Mouse (Mus musculus) heart, embryonic 11.5 days (tissue): Measurements from ENCODE around the gene Zfpm1. TPM values are rescaled to one million over a fixed set of nuclear protein-coding genes. Genes with fewer than 3 reads are reported as not detected.

Experiments used
- ATAC-seq: fragments of 200-750 bp; cut with Nextera tagmentation; replicated peaks from 2 replicates; pipeline ENCODE4 v1.8.0; 2017; ENCODE audit warnings: moderate library complexity; ENCODE audit not compliant: insufficient number of reproducible peaks, low FRiP score, low TSS enrichment
- H3K27ac ChIP-seq: fragments of 300-500 bp; sonication (generic); 2 replicates; pipeline ENCODE4 v1.5.1; 2014; ENCODE audit warnings: mild to moderate bottlenecking, low read depth, low read length
- H3K27me3 ChIP-seq: fragments of 300-500 bp; sonication (generic); 2 replicates; pipeline ENCODE4 v1.6.1; 2014; ENCODE audit warnings: mild to moderate bottlenecking, low read length, mixed read lengths; ENCODE audit not compliant: control insufficient read depth, insufficient read depth
- H3K36me3 ChIP-seq: fragments of 300-500 bp; sonication (generic); 2 replicates; pipeline ENCODE4 v1.6.1; 2014; ENCODE audit warnings: mild to moderate bottlenecking, low read length, moderate library complexity, mixed read lengths; ENCODE audit not compliant: control insufficient read depth, insufficient read depth
- H3K4me1 ChIP-seq: fragments of 300-500 bp; sonication (generic); 2 replicates; pipeline ENCODE4 v1.6.1; 2014; ENCODE audit warnings: low read length; ENCODE audit not compliant: control insufficient read depth, insufficient read depth
- H3K4me2 ChIP-seq: fragments of 300-500 bp; sonication (generic); 2 replicates; pipeline ENCODE4 v1.6.1; 2014; ENCODE audit warnings: mild to moderate bottlenecking, moderate library complexity
- H3K4me3 ChIP-seq: fragments of 300-500 bp; sonication (generic); 2 replicates; pipeline ENCODE4 v1.5.1; 2014; ENCODE audit warnings: low read depth, low read length
- H3K9ac ChIP-seq: fragments of 300-500 bp; sonication (generic); 2 replicates; pipeline ENCODE4 v1.6.1; 2014; ENCODE audit warnings: mild to moderate bottlenecking, low read depth, low read length, moderate library complexity
- H3K9me3 ChIP-seq: fragments of 300-500 bp; sonication (generic); replicated peaks from 2 replicates; pipeline ENCODE4 v1.6.1; 2016; ENCODE audit warnings: low read length; ENCODE audit not compliant: control insufficient read depth
- WGBS: fragments of 180-500 bp; shearing (Covaris S2); extraction: QIAGEN DNeasy Blood & Tissue Kit; methylation state at CpG from one replicate; pipeline ENCODE4 v1.1.7; 2014; ENCODE audit not compliant: insufficient replicate concordance; 5-methylcytosine and 5-hydroxymethylcytosine counted together
- polyA plus RNA-seq: library from polyadenylated mRNA; unstranded; fragments of >200 nt; fragmentation: Nextera tagmentation; extraction: Ambion mirVana; gene quantifications from 2 replicates; pipeline ENCODE4 v1.2.1, GENCODE M21; 2014

Zfpm1 gene
- polyA plus RNA-seq = 6.9 and 7.9 TPM in 2 replicates

- under 1% methylated on average over 38 of the region's 60 CpGs for whole genome bisulfite sequencing
- Histone ChIP-seq H3K27ac (peak within 1 kb of the TSS; percentile 92), H3K9me3 (no peaks in the 10 kb centered on the region), H3K4me2 (peak within 1 kb of the TSS; percentile 99), H3K4me1 (peaks cover 42% of the 10 kb centered on the region), H3K27me3 (0 out of 2 replicates have a peak, but pooled peaks cover 5% of the 10 kb centered on the region), H3K4me3 (peak within 1 kb of the TSS; percentile 97), H3K9ac (peak within 1 kb of the TSS; percentile 93), H3K36me3 (no peaks in the 10 kb centered on the region)
- ATAC-seq = no peak
These were observed at the start of gene Zfpm1 for GRCm38 (mm10) chr8:122282035-122282358. TSS of gene Zfpm1 (plus strand) at chr8:122282141.

- Histone ChIP-seq H3K4me1 (peaks cover 34% of the 10 kb centered on the region), H3K36me3 (no peaks in the 10 kb centered on the region), H3K9me3 (no peaks in the 10 kb centered on the region), H3K27me3 (peaks cover 23% of the 10 kb centered on the region), H3K27ac (no peak overlapping the region), H3K4me2 (no peak overlapping the region), H3K4me3 (no peak overlapping the region), H3K9ac (no peak overlapping the region)
- WGBS = 24% methylated on average over 11 of the region's 11 CpGs
- ATAC-seq = no peak
These were observed 47.9 kb upstream of the Zfpm1 start for GRCm38 (mm10) chr8:122234055-122234454.

DNA sequence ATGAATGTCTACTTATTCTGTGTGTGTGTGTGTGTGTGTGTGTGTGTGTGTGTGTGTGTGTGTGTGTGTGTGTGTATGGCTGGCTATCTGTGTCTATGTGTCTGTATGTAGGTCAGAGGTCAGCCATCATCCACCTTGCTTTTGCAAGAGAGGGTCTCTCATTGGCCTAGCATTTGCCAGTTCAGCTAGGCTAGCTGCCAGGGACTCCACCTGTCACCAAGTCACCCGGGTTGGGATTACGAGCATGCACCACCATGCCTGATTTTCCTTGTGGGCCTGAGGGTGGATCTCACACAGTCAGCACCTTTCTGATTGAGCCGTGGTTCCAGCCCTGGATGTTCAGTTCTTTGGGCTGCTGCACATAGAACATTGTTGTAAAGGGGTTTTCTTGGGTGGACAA, 45.4 kb upstream of the Zfpm1 start:
- peaks cover 9% of the 10 kb centered on the region; the same call in 1 of the 2 replicates for H3K27me3 ChIP-seq
- H3K9ac ChIP-seq = no peak overlapping the region
- H3K4me3 ChIP-seq = no peak overlapping the region
- no peaks in the 10 kb centered on the region for H3K36me3 ChIP-seq
- 68% methylated on average over 3 of the region's 3 CpGs for WGBS
- ATAC-seq = no peak
- H3K9me3 ChIP-seq = no peaks in the 10 kb centered on the region
- no peak overlapping the region for H3K4me2 ChIP-seq
- H3K4me1 ChIP-seq = peaks cover 26% of the 10 kb centered on the region
- no peak overlapping the region for H3K27ac ChIP-seq

- Histone ChIP-seq H3K9ac (no peak overlapping the region), H3K27ac (no peak overlapping the region), H3K4me3 (no peak overlapping the region), H3K36me3 (no peaks in the 10 kb centered on the region), H3K4me1 (peaks cover 18% of the 10 kb centered on the region), H3K9me3 (no peaks in the 10 kb centered on the region), H3K4me2 (no peak overlapping the region), H3K27me3 (peaks cover 3% of the 10 kb centered on the region; the same call in 1 of the 2 replicates)
- no peak for ATAC-seq
- WGBS = 73% methylated on average over 11 of the region's 11 CpGs
These were observed 43.7 kb upstream of the Zfpm1 start for GRCm38 (mm10) chr8:122238225-122238624.

GRCm38 (mm10) chr8:122238731-122239130, 43.2 kb upstream of the Zfpm1 start:
- Histone ChIP-seq H3K4me1 (peaks cover 17% of the 10 kb centered on the region), H3K27ac (no peak overlapping the region), H3K4me3 (no peak overlapping the region), H3K36me3 (no peaks in the 10 kb centered on the region), H3K9ac (no peak overlapping the region), H3K27me3 (peaks cover 3% of the 10 kb centered on the region; the same call in 1 of the 2 replicates), H3K9me3 (no peaks in the 10 kb centered on the region), H3K4me2 (no peak overlapping the region)
- no peak for ATAC-seq
- 73% methylated on average over 8 of the region's 8 CpGs for WGBS

DNA sequence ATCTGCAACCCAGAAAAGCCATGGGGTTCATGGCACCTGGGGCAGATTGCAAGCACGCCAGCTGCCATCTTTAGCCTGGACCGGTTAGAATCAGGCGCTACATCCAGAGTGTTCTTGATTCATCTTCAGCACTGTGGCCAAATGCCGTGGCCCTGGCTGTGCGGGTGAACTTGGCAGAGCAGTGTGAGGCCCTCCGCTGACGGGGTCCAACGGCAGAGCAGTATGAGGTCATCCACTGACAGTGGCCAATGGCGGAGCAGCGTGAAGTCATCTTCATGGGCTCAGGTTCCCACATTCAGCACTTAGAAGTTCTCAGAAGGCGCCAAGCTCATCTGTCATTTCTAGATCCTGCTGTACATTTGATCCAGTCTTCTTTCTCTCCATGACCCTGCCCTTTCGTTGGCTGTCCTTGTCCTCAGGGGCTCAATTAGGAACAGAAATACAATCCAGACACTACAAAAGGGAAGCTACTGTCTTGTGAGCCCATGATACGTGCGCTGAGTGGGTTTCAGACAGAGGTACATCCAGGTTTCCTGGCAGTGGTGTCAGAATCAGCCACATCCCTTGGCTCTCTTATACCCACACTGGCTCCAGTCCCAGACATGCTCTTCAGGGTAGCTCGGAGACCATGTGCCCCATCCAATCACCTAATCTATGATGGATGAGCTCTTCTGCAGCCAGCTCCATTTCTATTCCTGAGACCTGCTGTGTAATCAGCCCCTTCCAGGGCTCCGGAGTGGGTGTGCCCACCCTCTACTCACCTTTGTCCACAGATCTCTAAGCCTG, 41.5 kb upstream of the Zfpm1 start:
- H3K4me2 ChIP-seq = no peak overlapping the region
- WGBS = 86% methylated on average over 16 of the region's 16 CpGs
- peaks cover 13% of the 10 kb centered on the region for H3K4me1 ChIP-seq
- no peak overlapping the region for H3K27ac ChIP-seq
- no peak overlapping the region for H3K9ac ChIP-seq
- ATAC-seq = no peak
- H3K4me3 ChIP-seq = no peak overlapping the region
- no peaks in the 10 kb centered on the region for H3K27me3 ChIP-seq
- H3K9me3 ChIP-seq = no peaks in the 10 kb centered on the region
- no peaks in the 10 kb centered on the region for H3K36me3 ChIP-seq

- Histone ChIP-seq H3K27me3 (no peaks in the 10 kb centered on the region), H3K9me3 (no peaks in the 10 kb centered on the region), H3K4me3 (no peak overlapping the region), H3K36me3 (no peaks in the 10 kb centered on the region), H3K4me1 (peaks cover 20% of the 10 kb centered on the region), H3K27ac (no peak overlapping the region), H3K4me2 (no peak overlapping the region), H3K9ac (no peak overlapping the region)
- no peak for ATAC-seq
- WGBS = 68% methylated on average over 4 of the region's 4 CpGs
These were observed 38.6 kb upstream of the Zfpm1 start for GRCm38 (mm10) chr8:122243310-122243709.

GRCm38 (mm10) chr8:122245161-122245560, 36.8 kb upstream of the Zfpm1 start:
- Histone ChIP-seq H3K9ac (no peak overlapping the region), H3K27me3 (0 out of 2 replicates have a peak, but pooled peaks cover 2% of the 10 kb centered on the region), H3K4me3 (no peak overlapping the region), H3K36me3 (no peaks in the 10 kb centered on the region), H3K4me2 (no peak overlapping the region), H3K9me3 (no peaks in the 10 kb centered on the region), H3K4me1 (peaks cover 15% of the 10 kb centered on the region), H3K27ac (no peak overlapping the region)
- 76% methylated on average over 6 of the region's 6 CpGs for WGBS
- no peak for ATAC-seq
